Mouse (Mus musculus): Measurements from ENCODE around the gene Nploc4.
"Not testable (repeated sequence)": the region's sequence is repeated elsewhere in the genome, so short reads cannot be mapped to it uniquely, and the experiment has no call there.

DNA sequence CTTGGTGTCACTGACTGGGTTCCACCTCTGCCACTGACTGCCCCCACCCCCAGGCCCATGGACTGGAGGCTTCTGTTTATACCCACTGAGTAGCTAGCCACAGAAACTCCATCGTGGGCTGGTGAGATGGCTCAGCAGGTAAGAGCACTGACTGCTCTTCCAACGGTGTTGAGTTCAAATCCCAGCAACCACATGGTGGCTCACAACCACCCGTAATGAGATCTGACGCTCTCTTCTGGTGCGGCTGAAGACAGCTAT is 85.5 kb downstream of the Nploc4 start:
- not testable (repeated sequence) for TF ChIP-seq SRF (IDR thresholded peaks at IDR 0.05; ENCODE audit: control insufficient read depth, insufficient read length, low read depth); CEBPB (IDR thresholded peaks at IDR 0.05; ENCODE audit: insufficient read depth, poor library complexity, severe bottlenecking); POLR2A (IDR thresholded peaks at IDR 0.05; ENCODE audit: insufficient read length, low read depth); USF1 (IDR thresholded peaks at IDR 0.05; ENCODE audit: low read depth); POLR2AphosphoS2 (IDR thresholded peaks at IDR 0.05; ENCODE audit: insufficient read length, low read depth); TCF12 (IDR thresholded peaks at IDR 0.05; ENCODE audit: insufficient read depth, poor library complexity, severe bottlenecking); MYOG (IDR thresholded peaks at IDR 0.05; ENCODE audit: control insufficient read depth in 1 of 3, insufficient read depth in 1 of 3, insufficient read length in 2 of 3, low read depth in 2 of 3); REST (IDR thresholded peaks at IDR 0.05; ENCODE audit: insufficient read depth, insufficient read length); MAX (IDR thresholded peaks at IDR 0.05; ENCODE audit: low read depth)

Measured in myocyte (in vitro differentiated cells).